Mouse (Mus musculus) adrenal gland, adult (tissue): ENCODE data around the gene Csmd2.

ENCODE experiments used
- DNase-seq, 2 experiments: peaks; one replicate each; pipeline ENCODE4 v3.0.0; 2022 to 2023; ENCODE audit warnings: low spot score in 1 of 2; ENCODE audit not compliant: inconsistent age in 2 of 2

Gene Csmd2

GRCm38 (mm10) chr4:127987784-127988455, at the start of gene Csmd2:
Gene Csmd2 (plus strand): TSS chr4:127987857.
- peak in 1 of 2 experiments; percentile 25 for DNase-seq

- DNase-seq, result no peak
These were observed 40.0 kb upstream of the Csmd2 start for GRCm38 (mm10) chr4:127947696-127948095.

GRCm38 (mm10) chr4:127953006-127953710, 34.5 kb upstream of the Csmd2 start:
- no peak for DNase-seq

- no peak for DNase-seq
These were observed 18.6 kb upstream of the Csmd2 start for GRCm38 (mm10) chr4:127969101-127969500.

- peak in 1 of 2 experiments; percentile 66 for DNase-seq
These were observed 17.6 kb upstream of the Csmd2 start for GRCm38 (mm10) chr4:127970018-127970421.

- DNase-seq, result no peak
These were observed 16.5 kb upstream of the Csmd2 start, which contains the start of gene CK137956 for GRCm38 (mm10) chr4:127970901-127971868. Gene CK137956 (minus strand): TSS chr4:127970951.

GRCm38 (mm10) chr4:127972976-127973375, 14.7 kb upstream of the Csmd2 start:
- DNase-seq, result no peak

- DNase-seq, result no peak
These were observed 6.5 kb upstream of the Csmd2 start for GRCm38 (mm10) chr4:127981125-127981524.

- no peak for DNase-seq
These were observed 3.2 kb upstream of the Csmd2 start for GRCm38 (mm10) chr4:127984426-127984825.

- DNase-seq, result no peak
These were observed 1.8 kb upstream of the Csmd2 start for GRCm38 (mm10) chr4:127985874-127986273.

- DNase-seq, result no peak
These were observed 1.1 kb upstream of the Csmd2 start for GRCm38 (mm10) chr4:127986491-127987075.

- DNase-seq, result no peak
These were observed 387 bp upstream of the Csmd2 start for GRCm38 (mm10) chr4:127987270-127987669.

- no peak for DNase-seq
These were observed 996 bp downstream of the Csmd2 start for GRCm38 (mm10) chr4:127988526-127989180.

GRCm38 (mm10) chr4:127989347-127989995, 1.8 kb downstream of the Csmd2 start:
- no peak for DNase-seq

GRCm38 (mm10) chr4:127999281-127999680, 11.6 kb downstream of the Csmd2 start:
- DNase-seq, result no peak

- no peak for DNase-seq
These were observed 15.0 kb downstream of the Csmd2 start for GRCm38 (mm10) chr4:128002638-128003101.

- DNase-seq, result no peak
These were observed 17.3 kb downstream of the Csmd2 start for GRCm38 (mm10) chr4:128004797-128005452.

GRCm38 (mm10) chr4:128019465-128019864, 31.8 kb downstream of the Csmd2 start:
- no peak for DNase-seq

- no peak for DNase-seq
These were observed 40.6 kb downstream of the Csmd2 start for GRCm38 (mm10) chr4:128028294-128028693.
